Mouse (Mus musculus) bone marrow macrophage, adult 2 months (primary cell): ENCODE measurements around the gene Vcan. TPM values are rescaled to one million over a fixed set of nuclear protein-coding genes. Genes with fewer than 3 reads are reported as not detected.
"Not testable (repeated sequence)": the region's sequence is repeated elsewhere in the genome, so short reads cannot be mapped to it uniquely, and the experiment has no call there.

ENCODE experiments used
- H3K27ac ChIP-seq: 2 replicates; pipeline ENCODE4 v1.5.1; 2012; ENCODE audit warnings: low read depth, low read length; ENCODE audit not compliant: insufficient read depth
- H3K4me1 ChIP-seq: 2 replicates; pipeline ENCODE4 v1.6.1; 2012; ENCODE audit warnings: low read length; ENCODE audit not compliant: control insufficient read depth, insufficient read depth
- H3K4me3 ChIP-seq: 2 replicates; pipeline ENCODE4 v1.5.1; 2012; ENCODE audit warnings: mild to moderate bottlenecking, low read length, moderate library complexity; ENCODE audit not compliant: insufficient read depth
- CTCF ChIP-seq: IDR thresholded peaks from 2 replicates; pipeline ENCODE4 v1.5.1; 2012; ENCODE audit warnings: low read depth, mild to moderate bottlenecking, low read length, moderate library complexity
- POLR2A ChIP-seq: IDR thresholded peaks from 2 replicates; pipeline ENCODE4 v1.6.1; 2012; ENCODE audit warnings: mild to moderate bottlenecking, low read depth, low read length, borderline replicate concordance
- polyA plus RNA-seq: library from polyadenylated mRNA; stranded (reverse); fragments of >200 nt; gene quantifications from 2 replicates; pipeline ENCODE4 v1.2.4, GENCODE M21; 2012; ENCODE audit not compliant: missing spikeins, insufficient read depth, insufficient read length

Vcan gene
- polyA plus RNA-seq, 1 experiment: 5.2 TPM

GRCm38 (mm10) chr13:89756347-89756746, 14.0 kb upstream of the Vcan start:
- H3K4me3 ChIP-seq: no peak overlapping the region
- no peaks in the 10 kb centered on the region for H3K4me1 ChIP-seq
- TF ChIP-seq POLR2A (no peak), CTCF (no peak)
- H3K27ac ChIP-seq: no peak overlapping the region

- H3K4me3 ChIP-seq, H3K27ac ChIP-seq, H3K4me1 ChIP-seq: not testable (repeated sequence)
Measured at GRCm38 (mm10) chr13:89750562-89750961, 8.3 kb upstream of the Vcan start.

- TF ChIP-seq POLR2A (no peak), CTCF (no peak)
Measured at GRCm38 (mm10) chr13:89743201-89743600, 892 bp upstream of the Vcan start.

GRCm38 (mm10) chr13:89742686-89743200, 434 bp upstream of the Vcan start:
- TF ChIP-seq CTCF: no peak
- no peak for TF ChIP-seq POLR2A
- H3K4me3 ChIP-seq: no peak overlapping the region
- H3K4me1 ChIP-seq: peaks cover 2% of the 10 kb centered on the region
- no peak overlapping the region for H3K27ac ChIP-seq

More at GRCm38 (mm10) chr13:89743201-89743600, 892 bp upstream of the Vcan start:
- Histone ChIP-seq H3K4me3 (no peak overlapping the region), H3K27ac (no peak overlapping the region), H3K4me1 (peaks cover 2% of the 10 kb centered on the region)

- peak overlapping the region; percentile 67 for H3K4me3 ChIP-seq
- H3K4me1 ChIP-seq: peaks cover 2% of the 10 kb centered on the region; the same call in 1 of the 2 replicates
- no peak for TF ChIP-seq CTCF
- no peak for TF ChIP-seq POLR2A
- H3K27ac ChIP-seq: no peak overlapping the region
Measured at GRCm38 (mm10) chr13:89741116-89741551, 1.2 kb downstream of the Vcan start.

GRCm38 (mm10) chr13:89740243-89741115, 1.8 kb downstream of the Vcan start:
- Histone ChIP-seq H3K27ac (peak overlapping the region; percentile 49), H3K4me1 (peaks cover 2% of the 10 kb centered on the region; the same call in 1 of the 2 replicates), H3K4me3 (peak overlapping the region; percentile 83)
- TF ChIP-seq CTCF: no peak
- no peak for TF ChIP-seq POLR2A

- Histone ChIP-seq H3K4me1 (peaks cover 2% of the 10 kb centered on the region; the same call in 1 of the 2 replicates), H3K27ac (peak overlapping the region; percentile 49), H3K4me3 (peak overlapping the region; percentile 83)
- no peak for TF ChIP-seq POLR2A
- no peak for TF ChIP-seq CTCF
Measured at GRCm38 (mm10) chr13:89739696-89740242, 2.5 kb downstream of the Vcan start.

- peak overlapping the region; percentile 83 for H3K4me3 ChIP-seq
- peaks cover 2% of the 10 kb centered on the region; the same call in 1 of the 2 replicates for H3K4me1 ChIP-seq
- H3K27ac ChIP-seq: peak overlapping the region; percentile 49
- no peak for TF ChIP-seq CTCF
- no peak for TF ChIP-seq POLR2A
Measured at GRCm38 (mm10) chr13:89738776-89739695, 3.3 kb downstream of the Vcan start.

GRCm38 (mm10) chr13:89738275-89738674, 4.0 kb downstream of the Vcan start:
- Histone ChIP-seq H3K27ac (no peak overlapping the region), H3K4me1 (peaks cover 2% of the 10 kb centered on the region; the same call in 1 of the 2 replicates), H3K4me3 (no peak overlapping the region)
- TF ChIP-seq POLR2A (no peak), CTCF (no peak)

GRCm38 (mm10) chr13:89735111-89735510, 7.2 kb downstream of the Vcan start:
- TF ChIP-seq POLR2A (no peak), CTCF (no peak)
- Histone ChIP-seq H3K4me3 (no peak overlapping the region), H3K27ac (no peak overlapping the region), H3K4me1 (no peaks in the 10 kb centered on the region)
